Mouse (Mus musculus) cerebellum, adult 2 months (tissue): ENCODE measurements at regions not wholly inside any gene's neighbourhood (a gene's known extent, or its start where the extent isn't known, plus 50 kb on each side); places are given as distances from the start of the nearest gene placed in this dataset.

Experiments used
- DNase-seq, 2 experiments: peaks; one replicate each; pipeline ENCODE4 v3.0.0; 2021
- H3K27ac ChIP-seq: fragments of 200-500 bp; 2 replicates; pipeline ENCODE4 v1.5.1; 2012; ENCODE audit warnings: low read length, control low read depth, inconsistent platforms; ENCODE audit not compliant: insufficient read depth
- H3K27me3 ChIP-seq: fragments of 200-500 bp; 2 replicates; pipeline ENCODE4 v1.6.1; 2012; ENCODE audit warnings: inconsistent platforms, mild to moderate bottlenecking, low read length, moderate library complexity; ENCODE audit not compliant: control insufficient read depth, insufficient read depth
- H3K4me1 ChIP-seq: fragments of 200-500 bp; 2 replicates; pipeline ENCODE4 v1.6.1; 2011; ENCODE audit warnings: low read length; ENCODE audit not compliant: control insufficient read depth, insufficient read depth
- H3K4me3 ChIP-seq: fragments of 200-500 bp; replicated peaks from 2 replicates; pipeline ENCODE3; 2011; ENCODE audit warnings: mild to moderate bottlenecking, low read depth, low read length, control low read depth; ENCODE audit not compliant: insufficient read depth
- CTCF ChIP-seq: fragments of 200-500 bp; IDR thresholded peaks from 2 replicates; pipeline ENCODE4 v1.5.1; 2011; ENCODE audit warnings: low read depth, mild to moderate bottlenecking, control low read depth, low read length, moderate library complexity, borderline replicate concordance; ENCODE audit not compliant: insufficient read depth
- POLR2A ChIP-seq: fragments of 200-500 bp; IDR thresholded peaks from 2 replicates; pipeline ENCODE4 v1.6.1; 2011; ENCODE audit warnings: low read length, control low read depth, borderline replicate concordance; ENCODE audit not compliant: insufficient read depth
- WGBS: fragments of 180-500 bp; shearing (Covaris S2); methylation state at CpG from one replicate; pipeline ENCODE4 v1.1.7; 2018; 5-methylcytosine and 5-hydroxymethylcytosine counted together

DNA sequence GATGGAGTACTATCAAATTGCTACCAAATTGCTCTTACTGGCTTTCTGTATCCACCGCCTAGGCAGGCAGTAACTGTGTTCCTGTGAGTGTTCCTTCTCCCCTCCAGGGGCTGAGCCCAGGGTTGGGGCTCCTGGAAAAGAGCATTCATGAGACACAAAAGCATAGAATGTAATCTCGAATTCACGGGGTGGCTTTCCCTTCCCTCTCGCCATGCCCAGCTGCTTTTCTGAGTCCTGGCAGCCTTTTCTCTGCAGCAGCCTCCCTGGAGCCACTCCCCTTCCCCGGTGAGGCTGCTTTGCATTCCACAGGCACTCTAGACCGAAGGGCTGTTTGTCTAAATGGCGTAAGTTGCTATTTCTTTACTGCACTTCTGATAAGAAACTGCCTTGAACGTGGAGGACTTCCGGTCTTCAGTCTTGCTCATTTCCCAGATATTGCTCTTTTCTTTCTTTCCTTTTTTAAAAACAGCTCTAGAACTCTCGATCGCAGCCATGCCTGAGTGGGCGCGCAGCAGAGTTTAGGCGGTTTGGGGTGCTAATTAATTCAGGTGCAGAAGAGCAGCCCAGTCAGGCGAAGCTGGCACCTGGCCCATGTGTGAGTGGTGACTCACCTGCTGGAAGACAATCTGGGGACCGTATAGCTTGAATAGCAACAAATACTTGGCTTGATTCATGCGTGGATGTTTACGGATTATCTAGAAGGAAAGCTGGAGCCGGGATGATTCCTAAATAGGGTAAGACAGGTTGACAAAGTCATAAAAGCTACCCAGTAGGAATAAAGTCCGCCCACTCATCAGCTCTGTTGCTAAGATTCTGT, 632.6 kb downstream of the Zfp706 start:
- no peak for TF ChIP-seq POLR2A
- no peak for TF ChIP-seq CTCF
- H3K27ac ChIP-seq, result peak overlapping the region; percentile 20; the same call in 1 of the 2 replicates
- 1% methylated on average over 20 of the region's 20 CpGs for WGBS

DNA sequence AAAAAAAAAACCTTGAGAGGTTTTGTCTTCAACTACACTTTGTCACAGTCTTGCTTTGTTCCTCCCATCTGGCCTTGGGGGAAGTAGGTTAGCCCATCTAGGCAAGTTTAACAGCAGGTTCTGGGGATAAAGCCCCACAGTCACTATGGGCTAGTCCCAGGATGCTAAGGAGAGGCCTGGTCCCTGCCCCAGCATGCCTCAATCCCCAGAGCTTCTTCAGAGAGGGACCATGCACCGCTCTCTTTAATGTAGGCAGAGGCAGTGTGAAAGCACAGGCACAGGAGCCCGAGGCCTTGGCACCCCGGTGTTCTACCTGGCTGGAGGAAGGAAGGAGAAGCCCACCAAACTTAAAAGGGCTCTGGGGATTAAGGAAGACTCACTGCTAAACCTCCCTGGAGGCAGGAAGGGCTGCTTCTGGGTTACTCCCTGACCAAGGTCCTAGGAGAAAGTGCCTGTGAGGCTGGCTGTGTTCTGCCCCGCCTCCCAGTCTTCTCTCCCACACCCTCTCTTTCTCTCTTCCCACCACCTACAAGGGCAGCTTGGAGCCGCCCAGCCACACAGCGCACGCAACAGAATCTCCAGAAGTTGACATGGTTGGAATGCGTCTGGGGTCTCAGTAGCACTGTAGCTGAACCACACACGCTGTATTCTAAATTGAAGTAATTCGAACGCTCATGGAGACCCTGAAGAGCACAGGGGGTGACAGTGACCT, 633.5 kb downstream of the Zfp706 start:
- Histone ChIP-seq H3K4me1 (no peaks in the 10 kb centered on the region), H3K4me3 (peak overlapping the region; percentile 53), H3K27ac (no peak overlapping the region), H3K27me3 (no peaks in the 10 kb centered on the region)
- peak; percentile 11 to 31 for DNase-seq
- TF ChIP-seq POLR2A (no peak), CTCF (no peak)
- WGBS, result 48% methylated on average over 11 of the region's 11 CpGs

More for the DNA sequence above, 632.6 kb downstream of the Zfp706 start:
- Histone ChIP-seq H3K4me3 (peak overlapping the region; percentile 53), H3K27me3 (no peaks in the 10 kb centered on the region), H3K4me1 (no peaks in the 10 kb centered on the region)
- DNase-seq, result peak; percentile 88 to 91

DNA sequence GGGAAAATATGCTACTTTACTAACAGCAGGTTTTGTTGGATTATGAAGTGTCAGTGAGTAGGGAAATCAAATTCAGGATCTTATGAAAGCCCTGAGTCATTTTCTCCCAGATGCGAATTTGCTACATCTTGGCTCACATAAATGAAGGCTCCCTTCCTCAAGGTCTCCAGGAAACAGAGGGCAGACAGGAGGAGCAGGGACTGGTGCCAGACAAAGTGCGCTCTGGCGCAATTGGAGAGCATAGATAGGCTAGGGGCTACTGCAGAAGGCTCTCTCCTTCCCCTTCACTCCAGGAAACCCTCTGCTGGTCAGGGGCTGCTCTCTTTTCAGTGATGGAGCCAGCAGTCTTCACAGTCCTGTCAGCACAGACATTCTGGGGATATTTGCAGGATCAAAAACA, 634.1 kb downstream of the Zfp706 start:
- no peak for TF ChIP-seq POLR2A
- no peak for TF ChIP-seq CTCF
- Histone ChIP-seq H3K4me3 (no peak overlapping the region), H3K27me3 (no peaks in the 10 kb centered on the region), H3K27ac (no peak overlapping the region), H3K4me1 (no peaks in the 10 kb centered on the region)
- DNase-seq, result peak in 1 of 2 experiments; percentile 25
- WGBS, result 78% methylated on average over 3 of the region's 3 CpGs

DNA sequence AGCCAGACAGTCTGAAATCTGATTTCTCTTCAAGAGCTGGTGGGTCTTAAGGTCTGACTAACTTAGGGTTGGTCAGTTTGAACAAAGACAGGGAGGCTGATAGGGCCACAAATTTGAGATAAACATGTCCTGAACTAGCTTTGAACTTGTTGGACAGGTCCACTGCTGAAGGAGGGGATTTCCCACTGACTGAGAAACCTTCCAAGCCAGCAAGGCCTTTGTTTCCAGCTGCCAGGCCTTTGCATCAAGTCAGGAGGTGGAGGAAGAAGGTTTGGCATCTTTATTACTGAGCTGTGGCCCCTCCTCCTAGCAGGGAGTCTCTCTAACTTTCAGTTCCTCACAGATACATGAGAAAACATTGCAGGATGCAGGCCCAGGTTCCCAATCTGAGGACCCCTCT, 636.2 kb downstream of the Zfp706 start:
- Histone ChIP-seq H3K4me1 (no peaks in the 10 kb centered on the region), H3K27ac (no peak overlapping the region), H3K27me3 (no peaks in the 10 kb centered on the region), H3K4me3 (no peak overlapping the region)
- no peak for DNase-seq
- TF ChIP-seq CTCF (no peak), POLR2A (no peak)

DNA sequence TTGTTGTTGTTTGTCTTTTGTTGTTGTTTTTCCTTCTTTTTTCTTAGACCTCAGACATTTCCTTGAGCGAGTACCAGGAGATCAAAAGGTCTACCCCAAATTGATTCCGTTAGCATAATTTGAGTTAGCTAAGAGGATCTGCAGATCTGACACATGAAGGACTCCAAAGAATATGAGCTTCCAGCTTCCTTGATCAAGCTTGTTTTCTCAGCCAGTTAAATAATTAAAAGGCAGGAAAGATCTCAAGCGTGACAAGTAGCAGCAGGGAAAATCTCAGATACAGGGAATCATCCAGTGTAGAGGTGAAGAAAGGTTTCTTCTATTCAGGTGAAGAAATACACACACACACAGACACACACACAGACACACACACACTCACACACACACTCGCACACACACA, 636.7 kb downstream of the Zfp706 start:
- TF ChIP-seq CTCF (no peak), POLR2A (no peak)
- Histone ChIP-seq H3K27ac (no peak overlapping the region), H3K4me1 (no peaks in the 10 kb centered on the region), H3K27me3 (no peaks in the 10 kb centered on the region), H3K4me3 (no peak overlapping the region)
- no peak for DNase-seq
- 90% methylated on average over 4 of the region's 4 CpGs for WGBS

DNA sequence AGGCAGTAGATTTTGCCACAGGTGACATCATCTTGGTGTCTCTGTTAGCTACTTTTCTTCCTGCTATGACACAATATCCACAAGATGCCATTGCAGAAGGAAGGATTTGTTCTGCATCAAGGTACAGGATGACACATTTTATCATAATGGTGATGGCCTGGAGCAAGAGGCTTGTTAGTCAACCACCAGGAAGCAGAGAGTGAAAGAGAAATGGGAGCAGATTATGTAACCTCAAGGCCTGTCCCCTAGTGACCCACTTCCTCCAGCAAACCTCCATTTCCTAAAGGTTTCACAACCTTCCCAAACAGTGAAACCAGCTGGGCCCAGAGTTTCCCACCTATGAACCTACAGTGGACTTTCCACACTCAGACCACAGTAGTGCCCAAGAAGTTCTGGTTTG, 640.3 kb downstream of the Zfp706 start:
- Histone ChIP-seq H3K27ac (no peak overlapping the region), H3K4me1 (peaks cover 2% of the 10 kb centered on the region; the same call in 1 of the 2 replicates), H3K4me3 (no peak overlapping the region), H3K27me3 (no peaks in the 10 kb centered on the region)
- DNase-seq, result no peak
- no peak for TF ChIP-seq CTCF
- TF ChIP-seq POLR2A, result no peak

DNA sequence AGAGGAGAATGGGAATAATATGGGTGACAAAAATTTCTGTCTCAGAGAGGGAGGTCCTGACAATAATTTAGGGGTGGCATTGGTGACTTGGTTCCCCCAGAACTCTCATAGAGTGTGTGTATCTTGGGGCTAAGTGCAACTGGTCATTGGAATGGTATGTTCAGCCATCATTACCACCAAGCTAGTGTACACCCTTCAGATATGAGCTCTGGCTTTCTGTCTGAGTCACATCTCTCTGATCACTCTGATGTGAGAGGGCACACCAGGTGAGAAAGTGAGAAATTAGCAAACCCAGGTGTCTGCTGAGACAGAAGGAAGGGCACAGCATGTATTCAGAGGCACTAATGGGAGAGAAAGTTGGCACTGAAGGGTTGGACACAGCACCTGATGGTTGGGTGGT, 642.8 kb downstream of the Zfp706 start:
- no peak for TF ChIP-seq CTCF
- TF ChIP-seq POLR2A, result no peak
- no peak overlapping the region for H3K27ac ChIP-seq
- H3K4me1 ChIP-seq, result peaks cover 2% of the 10 kb centered on the region; the same call in 1 of the 2 replicates
- no peak for DNase-seq
- H3K27me3 ChIP-seq, result no peaks in the 10 kb centered on the region
- H3K4me3 ChIP-seq, result no peak overlapping the region

DNA sequence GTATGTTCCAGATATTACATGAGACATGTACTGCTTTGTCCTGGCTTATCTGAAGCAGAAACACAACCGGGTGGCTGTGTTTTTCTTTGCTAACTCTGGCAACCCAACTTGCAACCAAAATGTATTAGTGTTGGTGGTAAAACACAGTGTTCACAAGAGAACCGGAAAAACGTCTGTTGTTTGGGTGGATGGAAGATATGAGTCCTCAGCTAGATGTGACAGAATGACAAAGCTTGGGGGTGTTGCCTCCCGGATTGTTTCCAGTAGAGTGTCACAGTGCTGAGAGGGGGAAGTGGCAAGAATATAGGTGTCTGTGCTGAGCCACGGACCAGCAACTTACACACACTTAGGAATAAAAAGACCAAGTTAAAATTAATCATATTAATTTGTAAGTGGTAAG, 643.5 kb downstream of the Zfp706 start:
- 83% methylated on average over 5 of the region's 5 CpGs for WGBS
- TF ChIP-seq POLR2A (no peak), CTCF (no peak)
- Histone ChIP-seq H3K4me3 (no peak overlapping the region), H3K27me3 (no peaks in the 10 kb centered on the region), H3K4me1 (peaks cover 2% of the 10 kb centered on the region; the same call in 1 of the 2 replicates), H3K27ac (no peak overlapping the region)
- no peak for DNase-seq
